ENCODE assay signal across 17 mouse cellular contexts in the genomic region with DNA sequence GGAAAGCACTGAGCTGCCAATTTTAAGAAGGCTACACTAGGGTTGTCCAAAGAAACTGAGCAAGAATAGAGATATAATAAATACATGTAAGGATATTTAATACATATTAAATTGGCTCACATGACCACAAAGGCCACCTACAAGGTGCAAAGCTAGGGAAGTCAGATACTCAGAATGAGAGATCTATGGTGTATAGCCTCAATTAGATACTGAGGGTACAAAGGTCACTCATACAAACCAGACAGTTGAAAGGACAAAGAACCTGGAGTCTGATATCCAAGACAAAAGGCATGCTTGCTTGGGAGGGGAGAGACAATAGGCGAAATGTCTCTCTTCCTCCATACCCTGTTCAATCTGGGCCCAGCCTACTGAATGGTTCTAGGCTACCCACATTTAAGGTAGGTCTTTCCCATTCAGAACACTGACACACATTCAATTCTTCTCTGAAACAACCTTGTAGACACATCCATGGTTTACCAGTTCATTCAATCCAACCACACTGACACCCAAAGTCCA.
"Had no signal": no experiment of that assay in that cellular context is flagged by ENCODE, and none has a peak within 500 bp of the region (broad histone marks: within the 10 kb centered on the region; RNA-seq: fewer than 3 reads in every experiment).

No protein-coding gene starts in this region.

- H3K27ac ChIP-seq: kidney, postnatal 0 days; liver, embryonic 13.5 days; midbrain, embryonic 12.5 days; midbrain, embryonic 15.5 days; neural tube, embryonic 13.5 days had no signal

- H3K9ac ChIP-seq: liver, embryonic 13.5 days; midbrain, embryonic 12.5 days; midbrain, embryonic 15.5 days; neural tube, embryonic 13.5 days had no signal

- H3K4me1 ChIP-seq: liver, embryonic 13.5 days; midbrain, embryonic 12.5 days; midbrain, embryonic 15.5 days; neural tube, embryonic 13.5 days had no signal

- H3K4me2 ChIP-seq: liver, embryonic 13.5 days; midbrain, embryonic 12.5 days; midbrain, embryonic 15.5 days; neural tube, embryonic 13.5 days had no signal

- ATAC-seq: midbrain, embryonic 15.5 days had no signal

- H3K9me3 ChIP-seq: liver, embryonic 13.5 days; midbrain, embryonic 12.5 days; midbrain, embryonic 15.5 days; neural tube, embryonic 13.5 days had no signal

- H3K27me3 ChIP-seq: liver, embryonic 13.5 days; midbrain, embryonic 12.5 days; midbrain, embryonic 15.5 days; neural tube, embryonic 13.5 days had no signal

- DNase-seq: kidney, adult 2 months; layer of hippocampus, postnatal 36 days; liver, embryonic 13.5 days; lung, adult 2 months; lung, postnatal 14 days; lung, postnatal 4 days; retina, postnatal 1 day; right cerebral cortex, postnatal 25 days; thymus, adult 2 months; thymus, postnatal 14 days; thymus, postnatal 4 days had no signal

- H3K4me3 ChIP-seq: left cerebral cortex, adult 2 months; liver, embryonic 13.5 days; midbrain, embryonic 12.5 days; midbrain, embryonic 15.5 days; myocyte; neural tube, embryonic 13.5 days had no signal
